Mouse (Mus musculus): Measurements from ENCODE around the gene Olfr588-ps1.

- TF ChIP-seq CTCF (IDR thresholded peaks at IDR 0.05; ENCODE audit: control insufficient read depth, insufficient read depth, low read length) (no peak), POLR2A (IDR thresholded peaks at IDR 0.05; ENCODE audit: borderline replicate concordance, control insufficient read depth, low read depth, low read length) (no peak)
These were observed 37.6 kb downstream of the Olfr588-ps1 start, which contains the start of gene Olfr591 for GRCm38 (mm10) chr7:103178240-103178639.

Data from bone marrow, adult 2 months (tissue).